Mouse (Mus musculus) adrenal gland, adult 18-20 months (tissue): ENCODE results near the gene Vmn1r196. TPM values are rescaled to one million over a fixed set of nuclear protein-coding genes. Genes with fewer than 3 reads are reported as not detected.
"Not testable (repeated sequence)": the region's sequence is repeated elsewhere in the genome, so short reads cannot be mapped to it uniquely, and the experiment has no call there.

Source experiments
- DNase-seq, 2 experiments: peaks; one replicate each; pipeline ENCODE4 v3.0.0; 2021 to 2022; ENCODE audit warnings: low spot score in 2 of 2
- long read RNA-seq, 2 experiments: library from polyadenylated mRNA; stranded (forward); transcript quantifications; one replicate each; pipeline ENCODE4 v2.0.0; 2021
- total RNA-seq, 2 experiments: library from RNA; stranded (reverse); gene quantifications; 1 replicate in 1 of 2; 2 replicates in 1 of 2; pipeline ENCODE4 v1.2.3; 2021

The Vmn1r196 gene
- not detected for total RNA-seq
- long read RNA-seq, experiment 1, result 0 reads
- long read RNA-seq, experiment 2, result 0 reads

GRCm38 (mm10) chr13:22289620-22290019, at the start of gene Vmn1r196:
Gene Vmn1r196, plus strand, starts transcription at chr13:22289920.
- no peak for DNase-seq

GRCm38 (mm10) chr13:22243915-22244314, 45.8 kb upstream of the Vmn1r196 start, which contains the start of gene Vmn1r194:
Gene Vmn1r194, plus strand, starts transcription at chr13:22244215.
- DNase-seq, result no peak

GRCm38 (mm10) chr13:22270222-22270621, 19.5 kb upstream of the Vmn1r196 start, which contains the start of gene Vmn1r195:
Gene Vmn1r195, plus strand, starts transcription at chr13:22270522.
- DNase-seq, result not testable (repeated sequence)

GRCm38 (mm10) chr13:22271721-22272120, 18.0 kb upstream of the Vmn1r196 start:
- no peak for DNase-seq

GRCm38 (mm10) chr13:22284578-22284977, 5.1 kb upstream of the Vmn1r196 start:
- no peak for DNase-seq

GRCm38 (mm10) chr13:22308075-22308474, 18.4 kb downstream of the Vmn1r196 start:
- DNase-seq, result not testable (repeated sequence)

- no peak for DNase-seq
These were observed 25.6 kb downstream of the Vmn1r196 start for GRCm38 (mm10) chr13:22315361-22315760.

GRCm38 (mm10) chr13:22317366-22317765, 27.6 kb downstream of the Vmn1r196 start:
- no peak for DNase-seq

- DNase-seq, result no peak
These were observed 30.4 kb downstream of the Vmn1r196 start for GRCm38 (mm10) chr13:22320091-22320490.

- DNase-seq, result no peak
These were observed 34.6 kb downstream of the Vmn1r196 start, which contains the start of gene Vmn1r197 for GRCm38 (mm10) chr13:22324289-22324688. Gene Vmn1r197, plus strand, starts transcription at chr13:22324589.

- DNase-seq, result no peak
These were observed 43.5 kb downstream of the Vmn1r196 start for GRCm38 (mm10) chr13:22333269-22333668.

GRCm38 (mm10) chr13:22335565-22335964, 45.8 kb downstream of the Vmn1r196 start:
- no peak for DNase-seq

Other genes with a start within 250 kb of the Vmn1r196 start
- 10 to 100 TPM; 40.1 to 68.2 TPM for gene Hist1h4i, start 248.6 kb upstream of the Vmn1r196 start, total RNA-seq
- gene Hist1h2ag, start 247.0 kb upstream of the Vmn1r196 start, total RNA-seq, result 10 to 100 TPM; 11.9 to 12.2 TPM
- gene Hist1h2bj, start 246.7 kb upstream of the Vmn1r196 start, total RNA-seq, result 10 to 100 TPM in 1 of 2 experiments, 1 to 10 TPM in 1; 8.0 to 15.6 TPM
- not detected for gene Vmn1r188, start 205.5 kb upstream of the Vmn1r196 start, total RNA-seq
- gene Vmn1r189, start 184.1 kb upstream of the Vmn1r196 start, total RNA-seq, result not detected
- gene Vmn1r191, start 106.0 kb upstream of the Vmn1r196 start, total RNA-seq, result not detected
- not detected for gene Vmn1r192, start 98.8 kb upstream of the Vmn1r196 start, total RNA-seq
- not detected for gene Vmn1r193, start 66.8 kb upstream of the Vmn1r196 start, total RNA-seq
- not detected for gene Vmn1r194, start 45.7 kb upstream of the Vmn1r196 start, total RNA-seq
- not detected for gene Vmn1r195, start 19.4 kb upstream of the Vmn1r196 start, total RNA-seq
- gene Vmn1r197, start 34.7 kb downstream of the Vmn1r196 start, total RNA-seq, result not detected
- gene Vmn1r198, start 60.4 kb downstream of the Vmn1r196 start, total RNA-seq, result not detected
- not detected for gene Vmn1r199, start 89.9 kb downstream of the Vmn1r196 start, total RNA-seq
- not detected for gene Vmn1r200, start 100.5 kb downstream of the Vmn1r196 start, total RNA-seq
- not detected for gene Vmn1r201, start 182.0 kb downstream of the Vmn1r196 start, total RNA-seq
- not detected for gene Vmn1r202, start 215.5 kb downstream of the Vmn1r196 start, total RNA-seq
- not detected for gene Vmn1r203, start 228.2 kb downstream of the Vmn1r196 start, total RNA-seq